Mouse (Mus musculus): ENCODE results near the gene Pafah1b1. TPM values are rescaled to one million over a fixed set of nuclear protein-coding genes. Genes with fewer than 3 reads are reported as not detected.

Pafah1b1 gene
- polyA plus RNA-seq, 2 experiments, result 57.6 to 68.1 TPM

DNA sequence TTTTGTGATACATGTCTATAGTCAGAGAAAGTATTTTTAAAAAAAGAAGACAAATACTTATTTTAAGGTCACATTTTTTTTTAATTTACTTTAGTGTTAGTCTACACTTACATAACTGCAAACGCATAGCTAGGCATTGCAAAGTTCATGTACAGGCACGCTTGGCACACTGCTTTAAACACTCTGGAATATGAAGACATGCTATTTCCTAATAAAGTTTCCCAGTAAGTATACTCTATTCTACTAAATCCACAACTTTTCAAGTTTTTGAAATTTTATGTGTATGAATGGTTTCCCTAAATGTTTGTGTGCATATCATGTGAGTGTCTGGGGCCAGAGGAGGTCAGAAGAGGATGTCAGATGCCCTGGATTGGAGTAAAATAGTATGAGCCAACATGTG lies 20.4 kb downstream of the Pafah1b1 start:
- H3K36me3 ChIP-seq (ENCODE audit: control insufficient read depth, insufficient read depth, low read length), result peaks cover 1% of the 10 kb centered on the region
- no peak for TF ChIP-seq POLR2A (IDR thresholded peaks at IDR 0.05; ENCODE audit: borderline replicate concordance, extremely low read depth, insufficient read depth, insufficient read length)
- no peak overlapping the region for H3K9ac ChIP-seq (ENCODE audit: low read depth, low read length, severe bottlenecking)
- no peaks in the 10 kb centered on the region for H3K27me3 ChIP-seq (ENCODE audit: control insufficient read depth, insufficient read depth, low read length)
- H3K9me3 ChIP-seq (ENCODE audit: control insufficient read depth, low read length), result no peaks in the 10 kb centered on the region
- H3K27ac ChIP-seq (replicated peaks; ENCODE audit: low read depth, low read length), result no peak overlapping the region
- 81% methylated on average over 2 of the region's 2 CpGs for WGBS
- H3K4me3 ChIP-seq (replicated peaks; ENCODE audit: low read length), result no peak overlapping the region
- H3K4me2 ChIP-seq (replicated peaks; ENCODE audit: low read depth, low read length, severe bottlenecking), result no peak overlapping the region
- no peaks in the 10 kb centered on the region for H3K4me1 ChIP-seq (ENCODE audit: control insufficient read depth, insufficient read depth, low read length)
- DNase-seq (ENCODE audit: low spot score) (no peak), ATAC-seq (ENCODE audit: low FRiP score, low read depth) (no peak)

DNA sequence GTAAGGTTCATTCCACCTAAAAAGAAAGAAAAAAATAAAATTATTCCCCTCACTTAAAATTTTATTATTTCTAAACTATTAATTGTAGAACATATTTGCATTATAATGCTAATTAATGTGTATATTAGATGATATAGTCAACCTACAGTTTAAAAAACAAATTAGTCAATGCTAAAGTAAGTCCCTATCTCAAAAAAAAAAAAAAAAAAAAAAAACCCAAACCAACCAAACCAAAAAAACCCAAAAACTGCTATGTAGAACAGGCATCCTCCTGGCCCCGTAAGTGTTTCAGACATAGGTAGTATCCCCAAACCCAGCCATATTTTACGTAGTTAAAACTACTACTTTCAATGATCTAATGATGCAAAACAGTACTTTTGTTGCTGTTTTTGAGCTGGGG lies 25.0 kb downstream of the Pafah1b1 start:
- DNase-seq (ENCODE audit: low spot score), result no peak
- Histone ChIP-seq H3K4me1 (ENCODE audit: control insufficient read depth, insufficient read depth, low read length) (no peaks in the 10 kb centered on the region), H3K27me3 (ENCODE audit: control insufficient read depth, insufficient read depth, low read length) (no peaks in the 10 kb centered on the region), H3K27ac (replicated peaks; ENCODE audit: low read depth, low read length) (no peak overlapping the region), H3K36me3 (ENCODE audit: control insufficient read depth, insufficient read depth, low read length) (peaks cover 42% of the 10 kb centered on the region), H3K4me2 (replicated peaks; ENCODE audit: low read depth, low read length, severe bottlenecking) (no peak overlapping the region), H3K9ac (ENCODE audit: low read depth, low read length, severe bottlenecking) (no peak overlapping the region), H3K9me3 (ENCODE audit: control insufficient read depth, low read length) (no peaks in the 10 kb centered on the region), H3K4me3 (replicated peaks; ENCODE audit: low read length) (no peak overlapping the region)
- ATAC-seq (ENCODE audit: low FRiP score, low read depth), result no peak
- TF ChIP-seq POLR2A (IDR thresholded peaks at IDR 0.05; ENCODE audit: borderline replicate concordance, extremely low read depth, insufficient read depth, insufficient read length), result no peak
- WGBS, result 96% methylated on average over 2 of the region's 2 CpGs

DNA sequence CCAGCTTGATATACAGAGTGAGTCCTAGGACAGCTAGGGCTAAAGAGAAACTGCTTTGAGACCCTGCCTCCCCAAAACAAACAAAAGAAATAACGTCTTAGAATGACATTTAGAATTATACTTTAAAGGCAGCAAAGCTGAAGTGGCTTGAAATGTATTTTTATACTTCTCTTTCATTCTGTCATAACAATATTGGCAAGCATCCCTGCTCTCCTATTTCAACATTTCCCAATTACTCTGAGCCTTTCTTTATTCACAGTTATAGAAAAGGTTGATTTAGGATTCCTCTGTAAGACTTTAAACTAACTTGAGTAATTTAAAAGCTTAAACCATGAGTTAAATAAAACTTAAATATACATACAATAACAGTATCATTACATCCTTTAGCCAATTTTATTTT lies 32.3 kb downstream of the Pafah1b1 start:
- Histone ChIP-seq H3K4me1 (ENCODE audit: control insufficient read depth, insufficient read depth, low read length) (no peaks in the 10 kb centered on the region), H3K9ac (ENCODE audit: low read depth, low read length, severe bottlenecking) (no peak overlapping the region), H3K9me3 (ENCODE audit: control insufficient read depth, low read length) (no peaks in the 10 kb centered on the region), H3K27ac (replicated peaks; ENCODE audit: low read depth, low read length) (no peak overlapping the region), H3K27me3 (ENCODE audit: control insufficient read depth, insufficient read depth, low read length) (no peaks in the 10 kb centered on the region), H3K4me2 (replicated peaks; ENCODE audit: low read depth, low read length, severe bottlenecking) (no peak overlapping the region), H3K4me3 (replicated peaks; ENCODE audit: low read length) (no peak overlapping the region), H3K36me3 (ENCODE audit: control insufficient read depth, insufficient read depth, low read length) (peaks cover 44% of the 10 kb centered on the region)
- no peak for DNase-seq (ENCODE audit: low spot score)
- ATAC-seq (ENCODE audit: low FRiP score, low read depth), result no peak
- TF ChIP-seq POLR2A (IDR thresholded peaks at IDR 0.05; ENCODE audit: borderline replicate concordance, extremely low read depth, insufficient read depth, insufficient read length), result no peak
- WGBS, result 71% methylated on average over 1 of the region's 1 CpGs

DNA sequence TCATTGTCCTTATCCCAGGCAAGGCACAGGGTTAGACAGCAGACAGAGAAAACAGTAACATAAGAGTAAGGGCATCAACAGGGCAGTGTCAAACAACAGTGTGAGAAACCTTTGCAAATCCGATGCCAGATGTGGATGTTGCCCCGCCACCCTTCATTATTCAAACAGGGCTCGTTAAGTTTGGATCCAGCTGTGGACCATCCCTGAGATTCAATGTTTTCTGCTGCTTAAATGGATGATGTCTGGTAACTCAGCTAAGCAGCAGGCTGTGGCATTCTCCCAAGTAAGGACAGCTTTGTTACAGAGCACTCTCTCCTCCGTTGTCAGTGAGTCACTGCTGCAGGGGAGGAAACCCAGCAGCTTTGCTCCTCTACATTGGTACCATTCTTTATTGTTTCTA lies 49.3 kb downstream of the Pafah1b1 start:
- 69% methylated on average over 4 of the region's 4 CpGs for WGBS
- H3K4me1 ChIP-seq (ENCODE audit: control insufficient read depth, insufficient read depth, low read length), result no peaks in the 10 kb centered on the region
- H3K27ac ChIP-seq (replicated peaks; ENCODE audit: low read depth, low read length), result no peak overlapping the region
- DNase-seq (ENCODE audit: low spot score) (no peak), ATAC-seq (ENCODE audit: low FRiP score, low read depth) (no peak)
- H3K4me2 ChIP-seq (replicated peaks; ENCODE audit: low read depth, low read length, severe bottlenecking), result no peak overlapping the region
- H3K27me3 ChIP-seq (ENCODE audit: control insufficient read depth, insufficient read depth, low read length), result no peaks in the 10 kb centered on the region
- H3K9me3 ChIP-seq (ENCODE audit: control insufficient read depth, low read length), result no peaks in the 10 kb centered on the region
- peaks cover 62% of the 10 kb centered on the region for H3K36me3 ChIP-seq (ENCODE audit: control insufficient read depth, insufficient read depth, low read length)
- no peak overlapping the region for H3K9ac ChIP-seq (ENCODE audit: low read depth, low read length, severe bottlenecking)
- TF ChIP-seq POLR2A (IDR thresholded peaks at IDR 0.05; ENCODE audit: borderline replicate concordance, extremely low read depth, insufficient read depth, insufficient read length), result no peak
- no peak overlapping the region for H3K4me3 ChIP-seq (replicated peaks; ENCODE audit: low read length)

DNA sequence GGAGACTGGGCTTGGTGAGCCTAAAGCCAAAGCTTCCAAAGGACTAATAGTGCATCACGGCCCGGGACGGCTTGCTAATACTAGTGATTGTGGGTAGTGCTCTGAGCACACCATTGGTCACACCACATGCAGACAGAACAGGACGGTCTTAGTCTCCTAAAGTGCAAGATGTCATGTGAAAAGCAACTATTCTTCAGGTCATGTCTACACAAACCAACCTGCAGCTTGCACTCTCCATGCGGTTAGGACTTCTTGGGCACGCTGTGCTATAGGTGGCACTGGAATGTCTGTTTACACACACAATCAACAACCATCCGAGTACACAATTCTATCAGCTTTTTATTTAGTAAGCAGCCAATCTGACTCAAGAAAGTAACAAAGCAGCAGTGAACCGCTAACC lies 49.8 kb downstream of the Pafah1b1 start:
- TF ChIP-seq POLR2A (IDR thresholded peaks at IDR 0.05; ENCODE audit: borderline replicate concordance, extremely low read depth, insufficient read depth, insufficient read length), result no peak
- Histone ChIP-seq H3K4me2 (replicated peaks; ENCODE audit: low read depth, low read length, severe bottlenecking) (no peak overlapping the region), H3K36me3 (ENCODE audit: control insufficient read depth, insufficient read depth, low read length) (peaks cover 62% of the 10 kb centered on the region), H3K9me3 (ENCODE audit: control insufficient read depth, low read length) (no peaks in the 10 kb centered on the region), H3K27ac (replicated peaks; ENCODE audit: low read depth, low read length) (no peak overlapping the region), H3K4me1 (ENCODE audit: control insufficient read depth, insufficient read depth, low read length) (no peaks in the 10 kb centered on the region), H3K9ac (ENCODE audit: low read depth, low read length, severe bottlenecking) (no peak overlapping the region), H3K27me3 (ENCODE audit: control insufficient read depth, insufficient read depth, low read length) (no peaks in the 10 kb centered on the region), H3K4me3 (replicated peaks; ENCODE audit: low read length) (no peak overlapping the region)
- 94% methylated on average over 8 of the region's 8 CpGs for WGBS
- no peak for DNase-seq (ENCODE audit: low spot score)
- no peak for ATAC-seq (ENCODE audit: low FRiP score, low read depth)

DNA sequence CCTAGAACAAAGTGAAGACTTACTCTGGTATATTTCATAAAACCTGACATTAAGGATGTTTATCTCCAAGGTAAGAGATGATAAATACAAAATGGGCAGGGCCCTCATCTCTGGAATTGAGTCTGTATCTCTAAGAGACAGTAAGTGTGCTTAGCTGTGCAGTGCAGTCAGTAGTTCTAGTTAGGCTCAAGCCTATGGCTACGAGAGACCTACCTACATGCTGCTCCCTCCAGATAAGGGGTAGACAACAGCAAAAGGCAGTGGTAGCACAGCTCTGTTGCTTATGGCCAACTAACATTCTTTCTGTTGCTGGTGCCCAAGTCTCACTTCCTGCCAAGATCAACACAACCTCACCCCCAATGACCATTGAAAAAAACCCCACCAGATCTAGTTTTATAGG lies 50.9 kb downstream of the Pafah1b1 start:
- ATAC-seq (ENCODE audit: low FRiP score, low read depth) (no peak), DNase-seq (ENCODE audit: low spot score) (no peak)
- WGBS, result 85% methylated on average over 1 of the region's 1 CpGs
- H3K36me3 ChIP-seq (ENCODE audit: control insufficient read depth, insufficient read depth, low read length), result peaks cover 62% of the 10 kb centered on the region
- H3K4me3 ChIP-seq (replicated peaks; ENCODE audit: low read length), result no peak overlapping the region
- no peak overlapping the region for H3K4me2 ChIP-seq (replicated peaks; ENCODE audit: low read depth, low read length, severe bottlenecking)
- H3K9ac ChIP-seq (ENCODE audit: low read depth, low read length, severe bottlenecking), result no peak overlapping the region
- no peaks in the 10 kb centered on the region for H3K27me3 ChIP-seq (ENCODE audit: control insufficient read depth, insufficient read depth, low read length)
- no peaks in the 10 kb centered on the region for H3K9me3 ChIP-seq (ENCODE audit: control insufficient read depth, low read length)
- TF ChIP-seq POLR2A (IDR thresholded peaks at IDR 0.05; ENCODE audit: borderline replicate concordance, extremely low read depth, insufficient read depth, insufficient read length), result no peak
- no peaks in the 10 kb centered on the region for H3K4me1 ChIP-seq (ENCODE audit: control insufficient read depth, insufficient read depth, low read length)
- no peak overlapping the region for H3K27ac ChIP-seq (replicated peaks; ENCODE audit: low read depth, low read length)
